Mouse (Mus musculus) intestine, embryonic 15.5 days (tissue): ENCODE data around the gene Msrb1. TPM values are rescaled to one million over a fixed set of nuclear protein-coding genes. Genes with fewer than 3 reads are reported as not detected.

Experiments used
- ATAC-seq: fragments of 200-750 bp; cut with Nextera tagmentation; 2 replicates; pipeline ENCODE4 v1.8.0; 2017; ENCODE audit warnings: moderate TSS enrichment, moderate library complexity
- H3K27ac ChIP-seq: fragments of 300-500 bp; sonication (generic); 2 replicates; pipeline ENCODE4 v1.5.1; 2015; ENCODE audit warnings: mild to moderate bottlenecking, inconsistent platforms
- H3K27me3 ChIP-seq: fragments of 300-500 bp; sonication (generic); replicated peaks from 2 replicates; pipeline ENCODE4 v1.6.1; 2015; ENCODE audit warnings: inconsistent platforms
- H3K36me3 ChIP-seq: fragments of 300-500 bp; sonication (generic); 2 replicates; pipeline ENCODE4 v1.6.1; 2015; ENCODE audit warnings: inconsistent platforms
- H3K4me1 ChIP-seq: fragments of 300-500 bp; sonication (generic); replicated peaks from 2 replicates; pipeline ENCODE4 v1.6.1; 2015; ENCODE audit warnings: inconsistent platforms
- H3K4me2 ChIP-seq: fragments of 300-500 bp; sonication (generic); replicated peaks from 2 replicates; pipeline ENCODE4 v1.6.1; 2015; ENCODE audit warnings: mild to moderate bottlenecking, inconsistent platforms
- H3K4me3 ChIP-seq: fragments of 300-500 bp; sonication (generic); replicated peaks from 2 replicates; pipeline ENCODE4 v1.5.1; 2015; ENCODE audit warnings: inconsistent platforms
- H3K9ac ChIP-seq: fragments of 300-500 bp; sonication (generic); 2 replicates; pipeline ENCODE4 v1.6.1; 2015; ENCODE audit warnings: inconsistent platforms
- H3K9me3 ChIP-seq: fragments of 300-500 bp; sonication (generic); 2 replicates; pipeline ENCODE4 v1.6.1; 2016; ENCODE audit warnings: inconsistent platforms
- WGBS: fragments of 180-500 bp; shearing (Covaris S2); methylation state at CpG from one replicate; pipeline ENCODE4 v1.1.7; 2015; 5-methylcytosine and 5-hydroxymethylcytosine counted together
- polyA plus RNA-seq: library from polyadenylated mRNA; unstranded; fragments of >200 nt; fragmentation: Nextera tagmentation; extraction: Ambion mirVana; gene quantifications from 2 replicates; pipeline ENCODE4 v1.2.1, GENCODE M21; 2015

The Msrb1 gene
- polyA plus RNA-seq, 1 experiment from 2014 or later = 32.4 TPM

GRCm38 (mm10) chr17:24722220-24722924 lies 14.1 kb upstream of the Msrb1 start:
- no peak for ATAC-seq
- H3K4me1 ChIP-seq = peaks cover 23% of the 10 kb centered on the region
- H3K9ac ChIP-seq = peak overlapping the region; percentile 32; the same call in 1 of the 2 replicates
- peak overlapping the region; percentile 24 for H3K4me3 ChIP-seq
- no peaks in the 10 kb centered on the region for H3K27me3 ChIP-seq
- H3K36me3 ChIP-seq = peaks cover 21% of the 10 kb centered on the region
- H3K4me2 ChIP-seq = peak overlapping the region; percentile 71
- WGBS = 29% methylated on average over 13 of the region's 13 CpGs
- 0 out of 2 replicates have a peak overlapping the region, but pooled peaks have one; percentile 72 for H3K27ac ChIP-seq
- H3K9me3 ChIP-seq = no peaks in the 10 kb centered on the region

- Histone ChIP-seq H3K27me3 (no peaks in the 10 kb centered on the region), H3K4me1 (peaks cover 23% of the 10 kb centered on the region), H3K9ac (peak overlapping the region; percentile 80), H3K36me3 (peaks cover 14% of the 10 kb centered on the region), H3K4me3 (peak overlapping the region; percentile 61), H3K27ac (peak overlapping the region; percentile 72), H3K4me2 (peak overlapping the region; percentile 71), H3K9me3 (no peaks in the 10 kb centered on the region)
- WGBS = under 1% methylated on average over 12 of the region's 12 CpGs
- no peak for ATAC-seq
Measured at GRCm38 (mm10) chr17:24723122-24723880, 13.1 kb upstream of the Msrb1 start.

- H3K36me3 ChIP-seq = peaks cover 14% of the 10 kb centered on the region
- peaks cover 23% of the 10 kb centered on the region for H3K4me1 ChIP-seq
- H3K4me2 ChIP-seq = peak overlapping the region; percentile 71
- peak overlapping the region; percentile 72 for H3K27ac ChIP-seq
- ATAC-seq = peak; percentile 24
- H3K4me3 ChIP-seq = peak overlapping the region; percentile 61
- peak overlapping the region; percentile 80 for H3K9ac ChIP-seq
- H3K9me3 ChIP-seq = no peaks in the 10 kb centered on the region
- no peaks in the 10 kb centered on the region for H3K27me3 ChIP-seq
- under 1% methylated on average over 15 of the region's 15 CpGs for WGBS
Measured at GRCm38 (mm10) chr17:24723881-24724180, 12.6 kb upstream of the Msrb1 start.

GRCm38 (mm10) chr17:24724184-24724583 lies 12.3 kb upstream of the Msrb1 start, which contains the start of gene Ndufb10:
Ndufb10 (minus strand) TSS chr17:24724478.
- peak within 1 kb of the TSS; percentile 72 for H3K27ac ChIP-seq
- peaks cover 14% of the 10 kb centered on the region for H3K36me3 ChIP-seq
- ATAC-seq = peak; percentile 79
- no peaks in the 10 kb centered on the region for H3K9me3 ChIP-seq
- peak within 1 kb of the TSS; percentile 71 for H3K4me2 ChIP-seq
- H3K4me3 ChIP-seq = peak within 1 kb of the TSS; percentile 61
- under 1% methylated on average over 30 of the region's 30 CpGs for WGBS
- H3K4me1 ChIP-seq = peaks cover 23% of the 10 kb centered on the region
- H3K9ac ChIP-seq = peak within 1 kb of the TSS; percentile 80
- H3K27me3 ChIP-seq = no peaks in the 10 kb centered on the region

- no peaks in the 10 kb centered on the region for H3K27me3 ChIP-seq
- H3K4me2 ChIP-seq = no peak overlapping the region
- peaks cover 14% of the 10 kb centered on the region for H3K36me3 ChIP-seq
- H3K4me1 ChIP-seq = peaks cover 23% of the 10 kb centered on the region
- H3K27ac ChIP-seq = no peak overlapping the region
- no peaks in the 10 kb centered on the region for H3K9me3 ChIP-seq
- 74% methylated on average over 3 of the region's 3 CpGs for WGBS
- ATAC-seq = no peak
- H3K9ac ChIP-seq = no peak overlapping the region
- H3K4me3 ChIP-seq = no peak overlapping the region
Measured at GRCm38 (mm10) chr17:24725637-24726390, 10.6 kb upstream of the Msrb1 start.

GRCm38 (mm10) chr17:24727618-24728017 lies 8.8 kb upstream of the Msrb1 start, which contains the start of gene Rpl3l:
Rpl3l (plus strand) TSS chr17:24727820.
- no peak for ATAC-seq
- no peak within 1 kb of the TSS for H3K4me2 ChIP-seq
- H3K27me3 ChIP-seq = no peaks in the 10 kb centered on the region

GRCm38 (mm10) chr17:24728184-24728583 lies 8.3 kb upstream of the Msrb1 start:
- WGBS = 70% methylated on average over 17 of the region's 17 CpGs
- no peaks in the 10 kb centered on the region for H3K36me3 ChIP-seq
- no peak overlapping the region for H3K4me3 ChIP-seq

More at GRCm38 (mm10) chr17:24727618-24728017, 8.8 kb upstream of the Msrb1 start, which contains the start of gene Rpl3l:
- peaks cover 10% of the 10 kb centered on the region for H3K4me1 ChIP-seq
- H3K36me3 ChIP-seq = no peaks in the 10 kb centered on the region; the same call in 1 of the 2 replicates
- H3K9ac ChIP-seq = no peak within 1 kb of the TSS
- H3K9me3 ChIP-seq = no peaks in the 10 kb centered on the region
- WGBS = 64% methylated on average over 2 of the region's 2 CpGs
- H3K27ac ChIP-seq = no peak within 1 kb of the TSS
- no peak within 1 kb of the TSS for H3K4me3 ChIP-seq

GRCm38 (mm10) chr17:24729067-24729466 lies 7.4 kb upstream of the Msrb1 start:
- no peak overlapping the region for H3K27ac ChIP-seq
- no peak for ATAC-seq
- H3K27me3 ChIP-seq = no peaks in the 10 kb centered on the region
- H3K4me2 ChIP-seq = no peak overlapping the region
- no peaks in the 10 kb centered on the region for H3K4me1 ChIP-seq
- H3K9ac ChIP-seq = no peak overlapping the region
- H3K9me3 ChIP-seq = no peaks in the 10 kb centered on the region
- no peaks in the 10 kb centered on the region for H3K36me3 ChIP-seq
- H3K4me3 ChIP-seq = no peak overlapping the region
- WGBS = 60% methylated on average over 6 of the region's 6 CpGs

More at GRCm38 (mm10) chr17:24728184-24728583, 8.3 kb upstream of the Msrb1 start:
- Histone ChIP-seq H3K27me3 (no peaks in the 10 kb centered on the region), H3K4me2 (no peak overlapping the region), H3K27ac (no peak overlapping the region), H3K4me1 (0 out of 2 replicates have a peak, but pooled peaks cover 4% of the 10 kb centered on the region), H3K9me3 (no peaks in the 10 kb centered on the region), H3K9ac (no peak overlapping the region)
- no peak for ATAC-seq

GRCm38 (mm10) chr17:24730787-24731186 lies 5.7 kb upstream of the Msrb1 start:
- no peaks in the 10 kb centered on the region; the same call in 1 of the 2 replicates for H3K4me1 ChIP-seq
- H3K9ac ChIP-seq = no peak overlapping the region
- H3K27me3 ChIP-seq = no peaks in the 10 kb centered on the region
- no peak overlapping the region for H3K4me2 ChIP-seq
- no peaks in the 10 kb centered on the region for H3K9me3 ChIP-seq
- no peaks in the 10 kb centered on the region for H3K36me3 ChIP-seq
- 83% methylated on average over 14 of the region's 14 CpGs for WGBS
- no peak overlapping the region for H3K27ac ChIP-seq
- no peak for ATAC-seq
- no peak overlapping the region for H3K4me3 ChIP-seq

GRCm38 (mm10) chr17:24732233-24732935 lies 4.1 kb upstream of the Msrb1 start:
- Histone ChIP-seq H3K4me1 (peaks cover 5% of the 10 kb centered on the region), H3K4me3 (no peak overlapping the region), H3K27ac (no peak overlapping the region), H3K4me2 (no peak overlapping the region), H3K36me3 (no peaks in the 10 kb centered on the region), H3K9me3 (no peaks in the 10 kb centered on the region), H3K9ac (no peak overlapping the region), H3K27me3 (no peaks in the 10 kb centered on the region)
- 82% methylated on average over 12 of the region's 12 CpGs for WGBS
- no peak for ATAC-seq

- peaks cover 14% of the 10 kb centered on the region for H3K4me1 ChIP-seq
- H3K9me3 ChIP-seq = no peaks in the 10 kb centered on the region
- no peak for ATAC-seq
- H3K27me3 ChIP-seq = no peaks in the 10 kb centered on the region
- H3K9ac ChIP-seq = no peak overlapping the region
- H3K36me3 ChIP-seq = no peaks in the 10 kb centered on the region
- H3K27ac ChIP-seq = no peak overlapping the region
- WGBS = 87% methylated on average over 21 of the region's 21 CpGs
- H3K4me3 ChIP-seq = no peak overlapping the region
- H3K4me2 ChIP-seq = no peak overlapping the region
Measured at GRCm38 (mm10) chr17:24733434-24734050, 2.9 kb upstream of the Msrb1 start.
